Mouse (Mus musculus) kidney, postnatal 14 days (tissue): ENCODE measurements around the gene Tmem143.
"Not testable (repeated sequence)": the region's sequence is repeated elsewhere in the genome, so short reads cannot be mapped to it uniquely, and the experiment has no call there.

Source experiments
- DNase-seq: peaks from one replicate; pipeline ENCODE4 v3.0.0; 2022; ENCODE audit warnings: mixed read lengths

Tmem143 gene

GRCm38 (mm10) chr7:45923762-45924428 lies 27.2 kb downstream of the Tmem143 start, which contains the start of gene Ccdc114:
TSS of gene Ccdc114 (plus strand) at chr7:45924072.
- DNase-seq: peak; percentile 91

GRCm38 (mm10) chr7:45924429-45924816 lies 27.7 kb downstream of the Tmem143 start:
- peak; percentile 57 for DNase-seq

GRCm38 (mm10) chr7:45928626-45929295 lies 32.0 kb downstream of the Tmem143 start:
- DNase-seq: no peak

GRCm38 (mm10) chr7:45929688-45930087 lies 32.9 kb downstream of the Tmem143 start:
- no peak for DNase-seq

GRCm38 (mm10) chr7:45933766-45934165 lies 37.0 kb downstream of the Tmem143 start:
- DNase-seq: not testable (repeated sequence)

GRCm38 (mm10) chr7:45935114-45935513 lies 38.4 kb downstream of the Tmem143 start:
- peak; percentile 72 for DNase-seq

- peak; percentile 50 for DNase-seq
Measured at GRCm38 (mm10) chr7:45939836-45940235, 43.1 kb downstream of the Tmem143 start.

GRCm38 (mm10) chr7:45941986-45942385 lies 45.2 kb downstream of the Tmem143 start:
- DNase-seq: no peak

- not testable (repeated sequence) for DNase-seq
Measured at GRCm38 (mm10) chr7:45943280-45943679, 46.5 kb downstream of the Tmem143 start.

- DNase-seq: no peak
Measured at GRCm38 (mm10) chr7:45949061-45949460, 52.3 kb downstream of the Tmem143 start.

- no peak for DNase-seq
Measured at GRCm38 (mm10) chr7:45956611-45957010, 59.9 kb downstream of the Tmem143 start.
